Mouse (Mus musculus): ENCODE measurements at regions not wholly inside any gene's neighbourhood (a gene's known extent, or its start where the extent isn't known, plus 50 kb on each side); places are given as distances from the start of the nearest gene placed in this dataset.

- no peak overlapping the region for H3K4me3 ChIP-seq (ENCODE audit: insufficient read depth, low read depth, low read length)
- no peak for DNase-seq
- WGBS: 51% methylated on average over 6 of the region's 6 CpGs
- TF ChIP-seq POLR2A (IDR thresholded peaks at IDR 0.05; ENCODE audit: low read depth, low read length): no peak
- no peak for TF ChIP-seq CTCF (conservative IDR thresholded peaks at IDR 0.05; ENCODE audit: insufficient read depth, insufficient read length, low read depth, low read length)
- no peak overlapping the region for H3K27ac ChIP-seq (ENCODE audit: insufficient read depth, low read depth, low read length)
- H3K27me3 ChIP-seq (replicated peaks; ENCODE audit: control insufficient read depth, insufficient read depth, low read length): no peaks in the 10 kb centered on the region
- H3K4me1 ChIP-seq (ENCODE audit: control insufficient read depth, insufficient read depth, low read length): 0 out of 2 replicates have a peak, but pooled peaks cover 4% of the 10 kb centered on the region
- no peaks in the 10 kb centered on the region for H3K36me3 ChIP-seq (ENCODE audit: control insufficient read depth, insufficient read depth, low read length)
Observed at GRCm38 (mm10) chr9:41736881-41737280, 387.2 kb downstream of the Sorl1 start.

GRCm38 (mm10) chr9:41736234-41736859, 387.8 kb downstream of the Sorl1 start:
- DNase-seq: peak; percentile 14
- H3K4me1 ChIP-seq (ENCODE audit: control insufficient read depth, insufficient read depth, low read length): 0 out of 2 replicates have a peak, but pooled peaks cover 4% of the 10 kb centered on the region
- H3K27me3 ChIP-seq (replicated peaks; ENCODE audit: control insufficient read depth, insufficient read depth, low read length): no peaks in the 10 kb centered on the region
- 2% methylated on average over 16 of the region's 16 CpGs for WGBS
- no peak overlapping the region for H3K27ac ChIP-seq (ENCODE audit: insufficient read depth, low read depth, low read length)
- H3K4me3 ChIP-seq (ENCODE audit: insufficient read depth, low read depth, low read length): peak overlapping the region; percentile 3; the same call in 1 of the 2 replicates
- H3K36me3 ChIP-seq (ENCODE audit: control insufficient read depth, insufficient read depth, low read length): no peaks in the 10 kb centered on the region
- no peak for TF ChIP-seq POLR2A (IDR thresholded peaks at IDR 0.05; ENCODE audit: low read depth, low read length)
- no peak for TF ChIP-seq CTCF (conservative IDR thresholded peaks at IDR 0.05; ENCODE audit: insufficient read depth, insufficient read length, low read depth, low read length)

DNA sequence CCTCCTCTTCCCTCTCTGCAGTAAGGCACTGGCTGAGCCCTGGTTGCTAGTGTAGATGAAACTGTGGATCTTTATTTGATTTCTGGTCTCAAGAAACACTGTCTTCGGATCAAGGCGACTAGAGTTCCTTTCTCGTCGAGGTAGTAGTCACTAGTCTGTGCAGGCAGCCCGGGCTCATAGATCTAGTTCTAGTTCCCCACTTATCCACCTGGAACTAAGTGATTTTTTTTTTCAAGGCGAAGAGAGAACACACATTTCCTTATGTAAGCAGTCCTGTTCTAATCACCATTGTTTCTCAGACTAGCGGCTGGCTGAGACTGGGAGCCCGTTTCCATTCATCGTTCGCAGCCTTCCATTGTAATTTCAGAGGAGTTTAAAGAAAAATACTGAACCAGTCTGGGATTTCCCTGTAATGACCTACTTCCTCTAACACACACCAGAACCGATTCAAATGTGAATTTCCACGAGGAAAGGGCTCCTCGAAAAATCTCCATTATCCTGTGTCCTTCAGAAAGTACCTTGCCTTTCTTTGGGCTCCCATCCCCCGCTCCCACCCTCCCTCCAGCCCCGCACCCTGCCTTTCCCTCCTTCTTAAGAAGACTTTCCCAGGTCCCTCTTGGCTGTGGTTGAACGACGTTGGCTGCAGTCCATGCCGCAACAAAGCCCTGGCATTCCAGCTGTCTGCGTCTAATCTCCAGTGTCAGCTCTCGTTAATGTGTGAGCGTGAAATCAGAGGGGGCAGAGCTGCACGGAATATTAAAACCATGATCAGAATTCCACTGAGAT, 388.5 kb downstream of the Sorl1 start:
- Histone ChIP-seq H3K4me1 (ENCODE audit: control insufficient read depth, insufficient read depth, low read length) (0 out of 2 replicates have a peak, but pooled peaks cover 4% of the 10 kb centered on the region), H3K27me3 (replicated peaks; ENCODE audit: control insufficient read depth, insufficient read depth, low read length) (no peaks in the 10 kb centered on the region), H3K27ac (ENCODE audit: insufficient read depth, low read depth, low read length) (no peak overlapping the region), H3K4me3 (ENCODE audit: insufficient read depth, low read depth, low read length) (peak overlapping the region; percentile 3; the same call in 1 of the 2 replicates), H3K36me3 (ENCODE audit: control insufficient read depth, insufficient read depth, low read length) (no peaks in the 10 kb centered on the region)
- under 1% methylated on average over 22 of the region's 22 CpGs for WGBS
- peak; percentile 70 for DNase-seq
- TF ChIP-seq POLR2A (IDR thresholded peaks at IDR 0.05; ENCODE audit: low read depth, low read length) (no peak), CTCF (conservative IDR thresholded peaks at IDR 0.05; ENCODE audit: insufficient read depth, insufficient read length, low read depth, low read length) (no peak)

GRCm38 (mm10) chr9:41734925-41735447, 389.1 kb downstream of the Sorl1 start:
- 0 out of 2 replicates have a peak, but pooled peaks cover 4% of the 10 kb centered on the region for H3K4me1 ChIP-seq (ENCODE audit: control insufficient read depth, insufficient read depth, low read length)
- no peaks in the 10 kb centered on the region for H3K36me3 ChIP-seq (ENCODE audit: control insufficient read depth, insufficient read depth, low read length)
- H3K27me3 ChIP-seq (replicated peaks; ENCODE audit: control insufficient read depth, insufficient read depth, low read length): no peaks in the 10 kb centered on the region
- H3K27ac ChIP-seq (ENCODE audit: insufficient read depth, low read depth, low read length): no peak overlapping the region
- 40% methylated on average over 8 of the region's 8 CpGs for WGBS
- TF ChIP-seq POLR2A (IDR thresholded peaks at IDR 0.05; ENCODE audit: low read depth, low read length): no peak
- TF ChIP-seq CTCF (conservative IDR thresholded peaks at IDR 0.05; ENCODE audit: insufficient read depth, insufficient read length, low read depth, low read length): no peak
- no peak for DNase-seq
- no peak overlapping the region for H3K4me3 ChIP-seq (ENCODE audit: insufficient read depth, low read depth, low read length)

DNA sequence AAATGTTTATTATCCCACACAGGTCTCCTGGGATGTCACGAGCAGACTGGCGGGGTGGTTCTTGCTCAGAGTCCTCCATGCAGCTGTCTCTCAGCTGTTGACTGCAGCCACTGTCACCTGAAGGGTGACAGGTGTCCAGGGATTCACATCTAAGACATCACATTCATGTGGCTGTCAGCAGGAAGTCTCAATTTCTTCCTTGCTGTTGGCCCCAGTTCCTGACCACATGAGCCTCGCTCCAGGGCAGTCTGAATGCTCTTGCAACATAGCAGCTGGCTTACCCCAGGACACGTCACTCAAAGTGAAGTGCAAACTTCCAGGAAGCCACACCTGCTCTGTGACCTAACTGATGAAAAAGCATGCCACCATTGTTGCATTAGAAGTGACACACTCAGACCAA, 402.5 kb downstream of the Sorl1 start:
- Histone ChIP-seq H3K4me1 (ENCODE audit: control insufficient read depth, insufficient read depth, low read length) (no peaks in the 10 kb centered on the region), H3K27ac (ENCODE audit: insufficient read depth, low read depth, low read length) (no peak overlapping the region), H3K36me3 (ENCODE audit: control insufficient read depth, insufficient read depth, low read length) (no peaks in the 10 kb centered on the region), H3K4me3 (ENCODE audit: insufficient read depth, low read depth, low read length) (no peak overlapping the region), H3K27me3 (replicated peaks; ENCODE audit: control insufficient read depth, insufficient read depth, low read length) (no peaks in the 10 kb centered on the region)
- TF ChIP-seq POLR2A (IDR thresholded peaks at IDR 0.05; ENCODE audit: low read depth, low read length) (no peak), CTCF (conservative IDR thresholded peaks at IDR 0.05; ENCODE audit: insufficient read depth, insufficient read length, low read depth, low read length) (no peak)
- WGBS: 74% methylated on average over 4 of the region's 4 CpGs
- no peak for DNase-seq

- no peak for DNase-seq
- Histone ChIP-seq H3K27me3 (replicated peaks; ENCODE audit: control insufficient read depth, insufficient read depth, low read length) (no peaks in the 10 kb centered on the region), H3K4me1 (ENCODE audit: control insufficient read depth, insufficient read depth, low read length) (no peaks in the 10 kb centered on the region), H3K36me3 (ENCODE audit: control insufficient read depth, insufficient read depth, low read length) (no peaks in the 10 kb centered on the region), H3K27ac (ENCODE audit: insufficient read depth, low read depth, low read length) (no peak overlapping the region), H3K4me3 (ENCODE audit: insufficient read depth, low read depth, low read length) (no peak overlapping the region)
- no peak for TF ChIP-seq CTCF (conservative IDR thresholded peaks at IDR 0.05; ENCODE audit: insufficient read depth, insufficient read length, low read depth, low read length)
- no peak for TF ChIP-seq POLR2A (IDR thresholded peaks at IDR 0.05; ENCODE audit: low read depth, low read length)
Observed at GRCm38 (mm10) chr9:41715231-41715630, 408.9 kb downstream of the Sorl1 start.

DNA sequence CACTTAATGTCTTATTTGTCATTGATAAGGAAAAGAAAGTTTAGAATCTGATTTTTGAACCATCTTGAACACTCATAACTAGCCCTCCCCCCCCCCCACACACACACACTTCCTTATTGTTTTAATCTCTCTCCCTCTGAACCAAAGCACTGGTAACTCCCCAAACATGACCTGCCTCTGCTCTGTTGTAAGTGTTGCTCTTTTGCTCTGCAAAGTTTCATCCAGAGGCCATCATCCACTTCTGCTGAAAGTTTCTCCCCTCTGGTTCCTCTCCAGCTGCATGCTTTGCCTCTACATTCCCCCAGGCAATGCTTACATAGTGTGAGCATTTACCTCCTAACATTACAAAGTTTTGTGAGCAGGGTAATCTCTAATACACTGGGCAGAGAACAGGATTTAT, 418.1 kb downstream of the Sorl1 start:
- H3K36me3 ChIP-seq (ENCODE audit: control insufficient read depth, insufficient read depth, low read length): no peaks in the 10 kb centered on the region
- TF ChIP-seq POLR2A (IDR thresholded peaks at IDR 0.05; ENCODE audit: low read depth, low read length) (no peak), CTCF (conservative IDR thresholded peaks at IDR 0.05; ENCODE audit: insufficient read depth, insufficient read length, low read depth, low read length) (no peak)
- no peak overlapping the region for H3K4me3 ChIP-seq (ENCODE audit: insufficient read depth, low read depth, low read length)
- no peaks in the 10 kb centered on the region for H3K27me3 ChIP-seq (replicated peaks; ENCODE audit: control insufficient read depth, insufficient read depth, low read length)
- H3K4me1 ChIP-seq (ENCODE audit: control insufficient read depth, insufficient read depth, low read length): no peaks in the 10 kb centered on the region
- DNase-seq: no peak
- H3K27ac ChIP-seq (ENCODE audit: insufficient read depth, low read depth, low read length): no peak overlapping the region
